Mouse (Mus musculus): ENCODE data around the gene Olfr435. TPM values are rescaled to one million over a fixed set of nuclear protein-coding genes. Genes with fewer than 3 reads are reported as not detected.
"Not testable (repeated sequence)": the region's sequence is repeated elsewhere in the genome, so short reads cannot be mapped to it uniquely, and the experiment has no call there.

Gene Olfr435
- not detected in 2 replicates for polyA plus RNA-seq (2016; fragmentation: Nextera tagmentation; extraction: Ambion mirVana)

GRCm38 (mm10) chr6:43196781-43197180, at the start of gene Olfr435:
Gene Olfr435, plus strand, starts transcription at chr6:43197146.
- no peak within 1 kb of the TSS for H3K27ac ChIP-seq (replicated peaks)
- no peaks in the 10 kb centered on the region for H3K36me3 ChIP-seq
- H3K9me3 ChIP-seq (replicated peaks) = no peaks in the 10 kb centered on the region
- no peak for DNase-seq (ENCODE audit: low spot score)
- H3K4me1 ChIP-seq = no peaks in the 10 kb centered on the region
- H3K4me3 ChIP-seq = no peak within 1 kb of the TSS
- no peaks in the 10 kb centered on the region for H3K27me3 ChIP-seq (ENCODE audit: low read depth, poor library complexity, severe bottlenecking)

GRCm38 (mm10) chr6:43159502-43159901, 37.4 kb upstream of the Olfr435 start:
- H3K27ac ChIP-seq (replicated peaks) = no peak overlapping the region
- no peaks in the 10 kb centered on the region for H3K4me1 ChIP-seq
- DNase-seq (ENCODE audit: low spot score) = no peak
- H3K27me3 ChIP-seq (ENCODE audit: low read depth, poor library complexity, severe bottlenecking) = no peaks in the 10 kb centered on the region
- H3K4me3 ChIP-seq = no peak overlapping the region
- H3K9me3 ChIP-seq (replicated peaks) = no peaks in the 10 kb centered on the region
- 89% methylated on average over 1 of the region's 1 CpGs for WGBS
- no peaks in the 10 kb centered on the region for H3K36me3 ChIP-seq

- no peaks in the 10 kb centered on the region for H3K4me1 ChIP-seq
- H3K4me3 ChIP-seq = no peak within 1 kb of the TSS
- 82% methylated on average over 3 of the region's 3 CpGs for WGBS
- H3K27ac ChIP-seq (replicated peaks) = no peak within 1 kb of the TSS
- no peaks in the 10 kb centered on the region for H3K36me3 ChIP-seq
- no peak for DNase-seq (ENCODE audit: low spot score)
- no peaks in the 10 kb centered on the region for H3K9me3 ChIP-seq (replicated peaks)
- H3K27me3 ChIP-seq (ENCODE audit: low read depth, poor library complexity, severe bottlenecking) = no peaks in the 10 kb centered on the region
Measured at GRCm38 (mm10) chr6:43162982-43163381, 34.0 kb upstream of the Olfr435 start, which contains the start of gene Olfr437. Gene Olfr437, plus strand, starts transcription at chr6:43163282.

GRCm38 (mm10) chr6:43167246-43167645, 29.7 kb upstream of the Olfr435 start:
- Histone ChIP-seq H3K27me3 (ENCODE audit: low read depth, poor library complexity, severe bottlenecking) (no peaks in the 10 kb centered on the region), H3K9me3 (replicated peaks) (no peaks in the 10 kb centered on the region), H3K27ac (replicated peaks) (no peak overlapping the region), H3K4me3 (no peak overlapping the region), H3K36me3 (no peaks in the 10 kb centered on the region), H3K4me1 (no peaks in the 10 kb centered on the region)
- WGBS = 92% methylated on average over 4 of the region's 4 CpGs
- DNase-seq (ENCODE audit: low spot score) = no peak

GRCm38 (mm10) chr6:43171840-43172239, 25.1 kb upstream of the Olfr435 start, which contains the start of gene Olfr13:
Gene Olfr13, plus strand, starts transcription at chr6:43172140.
- H3K27ac ChIP-seq (replicated peaks) = no peak within 1 kb of the TSS
- no peaks in the 10 kb centered on the region for H3K36me3 ChIP-seq
- no peaks in the 10 kb centered on the region for H3K9me3 ChIP-seq (replicated peaks)
- 83% methylated on average over 4 of the region's 4 CpGs for WGBS
- H3K4me1 ChIP-seq = no peaks in the 10 kb centered on the region
- H3K27me3 ChIP-seq (ENCODE audit: low read depth, poor library complexity, severe bottlenecking) = no peaks in the 10 kb centered on the region
- no peak for DNase-seq (ENCODE audit: low spot score)
- no peak within 1 kb of the TSS for H3K4me3 ChIP-seq

GRCm38 (mm10) chr6:43178129-43178528, 18.8 kb upstream of the Olfr435 start:
- Histone ChIP-seq H3K4me1 (no peaks in the 10 kb centered on the region), H3K27me3 (ENCODE audit: low read depth, poor library complexity, severe bottlenecking) (no peaks in the 10 kb centered on the region), H3K27ac (replicated peaks) (no peak overlapping the region), H3K4me3 (no peak overlapping the region), H3K9me3 (replicated peaks) (no peaks in the 10 kb centered on the region), H3K36me3 (no peaks in the 10 kb centered on the region)
- WGBS = 74% methylated on average over 1 of the region's 1 CpGs
- no peak for DNase-seq (ENCODE audit: low spot score)

GRCm38 (mm10) chr6:43178584-43179501, 18.1 kb upstream of the Olfr435 start:
- H3K4me3 ChIP-seq = no peak overlapping the region
- 76% methylated on average over 6 of the region's 6 CpGs for WGBS
- no peak for DNase-seq (ENCODE audit: low spot score)
- no peaks in the 10 kb centered on the region for H3K4me1 ChIP-seq
- no peaks in the 10 kb centered on the region for H3K9me3 ChIP-seq (replicated peaks)
- H3K27me3 ChIP-seq (ENCODE audit: low read depth, poor library complexity, severe bottlenecking) = no peaks in the 10 kb centered on the region
- H3K36me3 ChIP-seq = no peaks in the 10 kb centered on the region
- no peak overlapping the region for H3K27ac ChIP-seq (replicated peaks)

GRCm38 (mm10) chr6:43190986-43191385, 6.0 kb upstream of the Olfr435 start:
- Histone ChIP-seq H3K9me3 (replicated peaks) (no peaks in the 10 kb centered on the region), H3K36me3 (no peaks in the 10 kb centered on the region), H3K27ac (replicated peaks) (no peak overlapping the region), H3K27me3 (ENCODE audit: low read depth, poor library complexity, severe bottlenecking) (no peaks in the 10 kb centered on the region), H3K4me3 (no peak overlapping the region), H3K4me1 (no peaks in the 10 kb centered on the region)
- no peak for DNase-seq (ENCODE audit: low spot score)
- WGBS = 93% methylated on average over 3 of the region's 3 CpGs

- no peaks in the 10 kb centered on the region for H3K27me3 ChIP-seq (ENCODE audit: low read depth, poor library complexity, severe bottlenecking)
- H3K27ac ChIP-seq (replicated peaks) = no peak overlapping the region
- DNase-seq (ENCODE audit: low spot score) = no peak
- no peak overlapping the region for H3K4me3 ChIP-seq
- H3K9me3 ChIP-seq (replicated peaks) = no peaks in the 10 kb centered on the region
- H3K4me1 ChIP-seq = no peaks in the 10 kb centered on the region
- WGBS = 77% methylated on average over 3 of the region's 3 CpGs
- H3K36me3 ChIP-seq = no peaks in the 10 kb centered on the region
Measured at GRCm38 (mm10) chr6:43198094-43198493, 1.1 kb downstream of the Olfr435 start.

GRCm38 (mm10) chr6:43202786-43203185, 5.8 kb downstream of the Olfr435 start:
- Histone ChIP-seq H3K4me1 (no peaks in the 10 kb centered on the region), H3K9me3 (replicated peaks) (no peaks in the 10 kb centered on the region), H3K36me3 (no peaks in the 10 kb centered on the region), H3K27ac (replicated peaks) (no peak overlapping the region), H3K4me3 (no peak overlapping the region), H3K27me3 (ENCODE audit: low read depth, poor library complexity, severe bottlenecking) (no peaks in the 10 kb centered on the region)
- no peak for DNase-seq (ENCODE audit: low spot score)

GRCm38 (mm10) chr6:43205355-43205754, 8.4 kb downstream of the Olfr435 start:
- H3K27ac ChIP-seq (replicated peaks) = no peak overlapping the region
- H3K9me3 ChIP-seq (replicated peaks) = no peaks in the 10 kb centered on the region
- H3K27me3 ChIP-seq (ENCODE audit: low read depth, poor library complexity, severe bottlenecking) = no peaks in the 10 kb centered on the region
- no peaks in the 10 kb centered on the region for H3K36me3 ChIP-seq
- no peak for DNase-seq (ENCODE audit: low spot score)
- no peaks in the 10 kb centered on the region for H3K4me1 ChIP-seq
- WGBS = 53% methylated on average over 2 of the region's 2 CpGs
- no peak overlapping the region for H3K4me3 ChIP-seq

- H3K4me1 ChIP-seq = not testable (repeated sequence)
Measured at GRCm38 (mm10) chr6:43212873-43213272, 15.9 kb downstream of the Olfr435 start, which contains the start of gene Olfr434. Gene Olfr434, plus strand, starts transcription at chr6:43213021.

GRCm38 (mm10) chr6:43231255-43231654, 34.3 kb downstream of the Olfr435 start, which contains the start of gene Olfr47:
Gene Olfr47, plus strand, starts transcription at chr6:43231529.
- DNase-seq (ENCODE audit: low spot score); H3K36me3 ChIP-seq: not testable (repeated sequence)
- WGBS = 89% methylated on average over 1 of the region's 1 CpGs

More at GRCm38 (mm10) chr6:43212873-43213272, 15.9 kb downstream of the Olfr435 start, which contains the start of gene Olfr434:
- not testable (repeated sequence) for H3K27ac ChIP-seq (replicated peaks); DNase-seq (ENCODE audit: low spot score); H3K9me3 ChIP-seq (replicated peaks); H3K4me3 ChIP-seq; H3K27me3 ChIP-seq (ENCODE audit: low read depth, poor library complexity, severe bottlenecking); H3K36me3 ChIP-seq

More at GRCm38 (mm10) chr6:43231255-43231654, 34.3 kb downstream of the Olfr435 start, which contains the start of gene Olfr47:
- not testable (repeated sequence) for H3K9me3 ChIP-seq (replicated peaks); H3K4me3 ChIP-seq; H3K27ac ChIP-seq (replicated peaks); H3K4me1 ChIP-seq; H3K27me3 ChIP-seq (ENCODE audit: low read depth, poor library complexity, severe bottlenecking)

All from midbrain, embryonic 10.5 days (tissue).